Mouse (Mus musculus): Measurements from ENCODE around the gene Mindy4. TPM values are rescaled to one million over a fixed set of nuclear protein-coding genes. Genes with fewer than 3 reads are reported as not detected.

Gene Mindy4
- polyA plus RNA-seq, 1 experiment from 2014 or later = 15.0 TPM

DNA sequence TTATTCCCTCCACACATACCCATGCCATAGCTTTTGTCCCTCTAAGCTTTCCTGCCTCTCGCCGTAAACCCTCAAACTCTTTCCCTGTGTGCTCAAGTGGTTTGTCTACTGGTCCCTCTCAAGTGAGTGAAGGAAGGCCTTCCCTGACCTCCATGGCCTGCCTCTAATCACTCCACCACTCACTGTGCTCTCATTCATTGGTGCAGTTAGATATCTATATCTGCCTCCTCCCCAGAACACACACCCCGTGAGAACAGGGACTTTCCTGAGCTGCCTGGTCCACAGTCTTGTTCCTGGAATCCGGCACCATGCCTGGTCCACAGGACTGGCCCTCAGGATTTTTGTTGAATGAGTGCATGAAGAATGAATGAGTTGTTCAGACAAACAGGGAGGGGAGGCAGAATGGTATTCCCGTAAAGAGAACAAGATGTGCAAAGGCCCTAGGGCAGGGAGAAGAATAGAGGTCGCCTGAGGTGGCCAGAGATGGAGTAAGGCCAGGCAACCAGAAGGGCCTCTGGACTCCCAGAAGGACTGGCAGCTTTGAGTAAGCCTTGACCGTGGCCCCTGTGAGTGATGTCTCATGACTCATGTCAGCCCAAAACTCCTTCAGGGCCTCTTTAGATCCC lies 61.7 kb downstream of the Mindy4 start:
- WGBS = 89% methylated on average over 7 of the region's 7 CpGs
- Histone ChIP-seq H3K27me3 (no peaks in the 10 kb centered on the region), H3K36me3 (ENCODE audit: poor library complexity, severe bottlenecking) (peaks cover 16% of the 10 kb centered on the region), H3K9me3 (replicated peaks) (no peaks in the 10 kb centered on the region), H3K4me1 (no peaks in the 10 kb centered on the region), H3K27ac (no peak overlapping the region), H3K4me2 (no peak overlapping the region), H3K4me3 (no peak overlapping the region), H3K9ac (no peak overlapping the region)
- no peak for ATAC-seq

DNA sequence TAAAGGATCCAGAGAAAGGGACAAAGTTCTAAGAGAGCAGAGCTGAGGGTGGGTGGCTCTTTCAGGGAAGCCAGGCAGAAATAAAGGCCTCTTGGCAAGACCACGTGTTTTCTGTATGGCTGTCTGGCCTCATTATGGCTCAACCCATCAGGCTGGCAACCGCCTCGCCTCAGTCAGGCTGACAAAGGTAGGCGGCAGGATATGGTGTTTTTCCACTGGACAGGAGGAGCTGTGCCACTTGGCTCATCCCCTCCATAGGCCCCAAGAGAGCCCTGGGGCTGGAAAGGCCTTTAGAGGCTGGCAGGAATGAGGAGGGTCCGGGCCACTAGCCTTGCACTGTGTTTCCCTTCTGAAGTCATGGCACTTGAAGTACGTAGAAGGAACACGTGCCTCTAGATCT lies 69.8 kb downstream of the Mindy4 start:
- ATAC-seq = peak; percentile 77

DNA sequence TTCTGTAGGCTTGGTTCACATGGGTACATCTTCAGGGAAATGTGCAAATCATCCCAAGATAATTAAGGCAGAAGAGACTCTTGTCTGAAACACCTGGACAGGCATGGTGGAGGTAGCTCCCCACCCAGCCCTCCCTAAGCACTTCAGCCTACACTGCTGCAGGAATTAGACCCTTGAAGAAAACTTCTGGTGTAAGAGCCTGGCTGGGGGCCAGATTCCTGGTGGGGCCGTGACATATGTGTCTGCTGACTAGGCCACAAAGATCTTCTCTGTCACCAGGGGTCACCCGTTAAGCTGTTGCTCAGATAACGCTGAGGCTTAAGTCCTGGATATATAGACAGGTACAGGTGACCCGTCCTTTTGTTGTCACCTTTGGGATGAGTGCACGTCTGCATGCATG lies 70.3 kb downstream of the Mindy4 start:
- Histone ChIP-seq H3K9ac (no peak overlapping the region), H3K27me3 (no peaks in the 10 kb centered on the region), H3K9me3 (replicated peaks) (no peaks in the 10 kb centered on the region), H3K27ac (peak overlapping the region; percentile 63), H3K4me1 (peaks cover 9% of the 10 kb centered on the region), H3K36me3 (ENCODE audit: poor library complexity, severe bottlenecking) (0 out of 2 replicates have a peak, but pooled peaks cover 7% of the 10 kb centered on the region), H3K4me2 (no peak overlapping the region), H3K4me3 (no peak overlapping the region)
- ATAC-seq = peak; percentile 36; the same call in 1 of the 2 replicates
- 79% methylated on average over 5 of the region's 5 CpGs for WGBS

More for the DNA sequence above, 69.8 kb downstream of the Mindy4 start:
- Histone ChIP-seq H3K27me3 (no peaks in the 10 kb centered on the region), H3K9me3 (replicated peaks) (no peaks in the 10 kb centered on the region), H3K4me1 (peaks cover 9% of the 10 kb centered on the region), H3K27ac (peak overlapping the region; percentile 63), H3K9ac (no peak overlapping the region), H3K4me2 (no peak overlapping the region), H3K4me3 (no peak overlapping the region), H3K36me3 (ENCODE audit: poor library complexity, severe bottlenecking) (0 out of 2 replicates have a peak, but pooled peaks cover 7% of the 10 kb centered on the region)
- 58% methylated on average over 7 of the region's 7 CpGs for WGBS

DNA sequence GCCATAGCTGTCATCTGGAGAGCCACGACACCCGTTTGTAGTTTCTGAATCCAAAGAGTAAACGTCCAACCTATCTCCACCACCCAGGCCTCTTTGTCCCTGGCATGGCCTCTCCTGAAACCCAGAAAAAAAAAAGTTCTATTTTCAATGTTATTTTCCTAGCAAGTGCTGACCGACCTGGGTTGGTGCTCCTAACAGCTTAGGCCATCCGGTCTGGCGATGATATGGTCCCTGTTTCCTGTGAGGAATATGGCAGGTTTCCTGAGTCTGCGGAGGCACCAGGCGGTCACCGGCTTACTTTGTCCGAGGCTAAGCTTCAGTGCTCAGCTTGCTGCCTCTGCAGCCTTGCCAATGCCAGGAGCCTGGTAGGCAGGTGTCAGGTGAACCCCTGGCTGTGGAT lies 71.8 kb downstream of the Mindy4 start:
- H3K36me3 ChIP-seq (ENCODE audit: poor library complexity, severe bottlenecking) = 0 out of 2 replicates have a peak, but pooled peaks cover 7% of the 10 kb centered on the region
- H3K4me3 ChIP-seq = no peak overlapping the region
- no peaks in the 10 kb centered on the region for H3K27me3 ChIP-seq
- H3K4me2 ChIP-seq = no peak overlapping the region
- no peak overlapping the region for H3K9ac ChIP-seq
- ATAC-seq = no peak
- H3K4me1 ChIP-seq = peaks cover 9% of the 10 kb centered on the region
- H3K27ac ChIP-seq = no peak overlapping the region
- no peaks in the 10 kb centered on the region for H3K9me3 ChIP-seq (replicated peaks)
- 93% methylated on average over 10 of the region's 10 CpGs for WGBS

DNA sequence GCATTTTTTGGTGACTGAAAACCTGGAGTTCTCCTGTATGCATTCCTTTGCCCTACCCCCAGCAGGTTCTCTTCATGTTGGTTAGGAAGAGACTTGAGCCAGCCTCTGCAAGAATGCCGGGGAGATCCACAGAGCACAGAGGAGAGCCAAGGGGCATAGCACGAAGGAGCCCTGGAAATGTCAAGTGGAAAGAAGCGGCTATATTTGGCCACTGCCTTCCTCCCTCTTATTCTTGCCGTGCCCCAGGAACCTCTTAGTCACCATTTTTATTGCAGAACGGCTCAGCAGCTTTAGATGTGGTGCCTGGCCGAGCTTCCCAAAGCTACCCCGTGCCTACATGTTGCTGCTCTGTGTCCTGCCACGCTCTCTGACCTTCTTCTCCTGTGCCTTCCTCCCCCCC lies 72.6 kb downstream of the Mindy4 start:
- no peak overlapping the region for H3K4me2 ChIP-seq

DNA sequence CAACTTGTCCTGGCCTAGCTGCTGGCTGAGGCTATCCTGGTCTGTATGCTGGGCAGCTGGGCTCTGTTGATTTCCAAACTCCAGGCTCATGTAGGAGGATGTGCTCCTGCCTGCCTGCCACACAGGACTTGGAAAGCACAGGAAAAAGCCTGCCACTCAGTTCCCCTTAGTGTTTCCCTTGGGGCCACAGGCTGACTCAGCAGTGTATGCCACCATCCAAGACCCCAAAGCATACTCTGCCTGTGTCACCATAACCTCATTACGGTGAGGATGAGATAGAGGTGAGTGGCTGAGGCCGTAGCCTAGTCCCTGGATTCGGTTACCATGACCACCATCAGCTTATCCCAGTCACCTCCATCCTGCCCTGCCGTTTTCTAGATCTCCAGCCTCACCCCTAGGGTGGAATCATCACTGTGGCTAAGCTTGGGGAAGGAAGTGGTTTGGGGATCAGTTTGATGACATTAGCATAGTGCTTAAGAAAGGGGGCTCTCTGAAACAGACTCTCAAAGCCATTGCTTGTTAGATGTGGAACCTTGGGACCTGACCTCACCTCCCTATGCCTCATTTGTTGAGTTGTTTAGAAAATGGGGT lies 73.6 kb downstream of the Mindy4 start:
- ATAC-seq = no peak
- H3K9me3 ChIP-seq (replicated peaks) = no peaks in the 10 kb centered on the region
- peaks cover 9% of the 10 kb centered on the region for H3K4me1 ChIP-seq
- no peaks in the 10 kb centered on the region for H3K27me3 ChIP-seq
- no peak overlapping the region for H3K4me2 ChIP-seq
- no peak overlapping the region for H3K9ac ChIP-seq
- 78% methylated on average over 4 of the region's 4 CpGs for WGBS
- H3K4me3 ChIP-seq = no peak overlapping the region
- H3K27ac ChIP-seq = no peak overlapping the region
- H3K36me3 ChIP-seq (ENCODE audit: poor library complexity, severe bottlenecking) = peaks cover 18% of the 10 kb centered on the region

More for the DNA sequence above, 72.6 kb downstream of the Mindy4 start:
- H3K27ac ChIP-seq = no peak overlapping the region
- no peak for ATAC-seq
- peaks cover 9% of the 10 kb centered on the region for H3K4me1 ChIP-seq
- no peaks in the 10 kb centered on the region for H3K9me3 ChIP-seq (replicated peaks)
- no peaks in the 10 kb centered on the region for H3K27me3 ChIP-seq
- no peak overlapping the region for H3K9ac ChIP-seq
- H3K36me3 ChIP-seq (ENCODE audit: poor library complexity, severe bottlenecking) = 0 out of 2 replicates have a peak, but pooled peaks cover 9% of the 10 kb centered on the region
- 87% methylated on average over 8 of the region's 8 CpGs for WGBS
- H3K4me3 ChIP-seq = no peak overlapping the region

DNA sequence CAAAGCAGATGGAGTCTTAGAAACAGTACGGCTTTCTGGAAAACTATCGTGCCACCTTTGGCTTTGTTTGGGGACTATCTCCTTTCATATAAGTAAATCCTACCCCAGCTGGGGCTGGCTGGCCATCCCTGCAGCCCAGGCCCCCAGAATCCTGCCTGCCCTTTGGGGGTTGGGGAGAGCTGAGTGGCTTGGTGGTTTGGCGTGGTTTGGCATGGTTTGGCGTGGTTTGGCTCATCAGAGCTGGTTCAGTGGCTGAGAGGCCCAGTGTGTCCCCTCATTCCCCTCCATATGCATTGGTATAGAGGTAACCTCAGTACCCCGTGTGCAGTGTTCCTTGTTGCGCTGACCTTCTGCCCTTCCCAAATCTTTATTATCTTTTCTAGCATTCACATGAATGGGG lies 74.9 kb downstream of the Mindy4 start:
- no peak for ATAC-seq
- H3K9ac ChIP-seq = no peak overlapping the region
- H3K4me3 ChIP-seq = no peak overlapping the region
- H3K27me3 ChIP-seq = no peaks in the 10 kb centered on the region
- H3K4me2 ChIP-seq = no peak overlapping the region
- 88% methylated on average over 6 of the region's 6 CpGs for WGBS
- H3K4me1 ChIP-seq = peaks cover 3% of the 10 kb centered on the region
- no peak overlapping the region for H3K27ac ChIP-seq
- H3K9me3 ChIP-seq (replicated peaks) = 0 out of 2 replicates have a peak, but pooled peaks cover 5% of the 10 kb centered on the region
- peaks cover 31% of the 10 kb centered on the region for H3K36me3 ChIP-seq (ENCODE audit: poor library complexity, severe bottlenecking)

DNA sequence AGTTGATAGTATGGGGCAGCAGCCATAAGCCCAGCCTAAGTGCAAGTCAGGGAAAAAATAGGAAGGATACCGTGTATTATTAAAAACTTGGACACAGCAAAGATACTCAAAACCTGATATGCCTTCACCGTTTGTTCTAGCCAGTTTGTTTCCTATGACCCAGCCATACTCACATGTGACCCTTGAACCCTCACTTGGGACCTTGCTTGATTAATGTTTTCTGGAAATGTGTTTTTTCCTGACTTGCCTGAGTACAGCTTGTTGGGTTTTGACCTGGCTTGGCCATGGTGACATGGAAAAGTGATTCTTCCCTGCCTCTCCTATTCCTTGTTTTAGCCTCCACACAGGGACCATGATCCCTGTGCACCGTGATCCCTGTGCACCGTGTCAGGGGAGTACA lies 75.3 kb downstream of the Mindy4 start:
- Histone ChIP-seq H3K27ac (no peak overlapping the region), H3K36me3 (ENCODE audit: poor library complexity, severe bottlenecking) (peaks cover 31% of the 10 kb centered on the region), H3K4me3 (no peak overlapping the region), H3K4me1 (no peaks in the 10 kb centered on the region), H3K9ac (no peak overlapping the region), H3K9me3 (replicated peaks) (0 out of 2 replicates have a peak, but pooled peaks cover 8% of the 10 kb centered on the region), H3K4me2 (no peak overlapping the region), H3K27me3 (no peaks in the 10 kb centered on the region)
- WGBS = 96% methylated on average over 4 of the region's 4 CpGs
- ATAC-seq = no peak

DNA sequence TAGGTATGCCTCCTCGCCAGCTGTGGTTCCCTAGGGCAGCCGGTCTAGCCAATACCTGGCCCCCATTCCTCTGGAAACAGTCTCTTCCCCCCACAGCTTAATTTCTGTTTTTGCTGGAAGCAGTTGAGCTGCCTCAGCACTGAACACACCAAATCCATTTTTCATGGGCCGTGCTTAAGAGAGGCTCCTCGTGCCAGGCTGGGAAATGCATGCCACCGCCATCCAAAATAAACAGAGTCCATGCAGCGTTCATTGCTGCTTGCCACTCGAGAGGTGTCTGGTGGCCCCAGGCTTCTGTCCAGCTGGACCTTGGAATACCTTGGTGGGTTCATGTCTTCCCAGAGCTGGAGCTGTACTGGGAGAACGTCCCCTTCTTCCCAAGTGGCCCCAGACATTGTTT lies 77.8 kb downstream of the Mindy4 start:
- Histone ChIP-seq H3K4me3 (no peak overlapping the region), H3K36me3 (ENCODE audit: poor library complexity, severe bottlenecking) (peaks cover 31% of the 10 kb centered on the region), H3K9me3 (replicated peaks) (0 out of 2 replicates have a peak, but pooled peaks cover 8% of the 10 kb centered on the region), H3K9ac (no peak overlapping the region), H3K27me3 (no peaks in the 10 kb centered on the region), H3K4me2 (no peak overlapping the region), H3K4me1 (no peaks in the 10 kb centered on the region), H3K27ac (no peak overlapping the region)
- WGBS = 96% methylated on average over 8 of the region's 8 CpGs
- no peak for ATAC-seq

DNA sequence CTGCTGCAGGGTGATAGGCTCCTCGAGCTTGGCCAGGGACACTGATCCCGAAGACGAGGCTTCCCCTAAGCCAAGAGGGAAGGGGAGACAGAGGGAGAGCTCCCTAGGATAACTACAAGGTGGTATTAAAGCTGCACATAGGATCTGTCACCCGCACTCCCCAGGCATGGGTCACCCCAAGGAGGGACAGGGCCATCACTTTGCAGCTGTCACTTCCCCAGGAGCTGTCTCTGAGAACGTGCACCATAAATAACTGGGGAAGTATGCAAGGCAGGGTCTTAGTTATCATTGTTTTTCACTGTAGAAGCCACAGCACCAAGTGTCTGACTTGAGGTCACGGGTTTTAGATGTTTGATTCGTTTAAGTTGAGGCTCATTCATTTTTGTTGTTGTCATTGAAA lies 78.5 kb downstream of the Mindy4 start:
- no peak for ATAC-seq
- Histone ChIP-seq H3K27ac (no peak overlapping the region), H3K9me3 (replicated peaks) (0 out of 2 replicates have a peak, but pooled peaks cover 8% of the 10 kb centered on the region), H3K4me2 (no peak overlapping the region), H3K27me3 (no peaks in the 10 kb centered on the region), H3K4me1 (no peaks in the 10 kb centered on the region), H3K36me3 (ENCODE audit: poor library complexity, severe bottlenecking) (peaks cover 27% of the 10 kb centered on the region), H3K4me3 (no peak overlapping the region), H3K9ac (no peak overlapping the region)
- WGBS = 90% methylated on average over 7 of the region's 7 CpGs

DNA sequence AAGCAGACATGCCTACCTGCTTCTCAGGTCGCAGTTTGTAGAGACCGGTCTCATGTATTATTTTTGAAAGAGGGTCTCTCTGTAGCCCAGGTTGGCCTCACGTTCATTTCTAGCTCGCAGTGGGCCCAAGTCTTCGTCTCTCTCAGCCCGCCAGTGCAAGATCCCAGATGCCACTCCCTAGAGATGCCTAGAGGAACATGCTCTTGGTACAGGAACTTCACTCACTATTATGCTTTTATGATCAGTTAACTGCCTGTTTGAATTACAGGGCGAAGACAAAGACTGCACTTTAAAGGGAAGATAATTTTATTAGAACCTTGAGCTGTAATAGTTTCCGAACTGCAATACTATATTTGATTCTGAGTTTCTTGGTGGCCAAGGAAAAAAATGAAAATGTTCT lies 79.2 kb downstream of the Mindy4 start:
- H3K36me3 ChIP-seq (ENCODE audit: poor library complexity, severe bottlenecking) = peaks cover 24% of the 10 kb centered on the region

DNA sequence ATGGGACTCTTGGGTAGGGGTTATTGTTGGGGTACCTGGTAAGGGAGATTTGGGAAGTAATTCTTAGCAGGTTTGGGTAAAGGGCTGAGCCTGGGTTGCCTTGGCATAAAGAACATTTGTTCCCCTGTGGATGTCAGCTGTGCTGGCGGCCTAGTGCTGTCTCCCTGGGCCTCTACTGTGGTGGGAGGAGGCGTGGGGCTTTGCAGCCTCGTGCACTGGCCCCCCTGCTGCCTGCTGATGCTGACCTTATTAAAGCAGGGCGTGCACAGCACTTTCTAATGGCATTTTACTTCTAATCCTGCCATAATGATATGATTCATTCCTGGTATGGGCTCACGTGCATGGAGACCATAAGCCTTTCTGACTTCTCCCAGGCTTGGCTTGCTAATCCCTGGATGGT lies 82.0 kb downstream of the Mindy4 start:
- Histone ChIP-seq H3K36me3 (ENCODE audit: poor library complexity, severe bottlenecking) (peaks cover 34% of the 10 kb centered on the region), H3K27me3 (no peaks in the 10 kb centered on the region), H3K9me3 (replicated peaks) (0 out of 2 replicates have a peak, but pooled peaks cover 8% of the 10 kb centered on the region), H3K4me2 (no peak overlapping the region), H3K9ac (no peak overlapping the region), H3K27ac (no peak overlapping the region), H3K4me3 (no peak overlapping the region), H3K4me1 (no peaks in the 10 kb centered on the region)
- ATAC-seq = no peak
- 38% methylated on average over 5 of the region's 5 CpGs for WGBS

More for the DNA sequence above, 79.2 kb downstream of the Mindy4 start:
- Histone ChIP-seq H3K27ac (no peak overlapping the region), H3K9ac (no peak overlapping the region), H3K9me3 (replicated peaks) (0 out of 2 replicates have a peak, but pooled peaks cover 8% of the 10 kb centered on the region), H3K4me3 (no peak overlapping the region), H3K4me2 (no peak overlapping the region), H3K4me1 (no peaks in the 10 kb centered on the region), H3K27me3 (no peaks in the 10 kb centered on the region)
- WGBS = 93% methylated on average over 8 of the region's 8 CpGs
- ATAC-seq = no peak
